Mouse (Mus musculus) liver, embryonic 13.5 days (tissue): ENCODE measurements around the gene Galnt6. TPM values are rescaled to one million over a fixed set of nuclear protein-coding genes. Genes with fewer than 3 reads are reported as not detected.
A peak's percentile ranks its signal among the peaks of the same experiment; 100 is the strongest.

Experiments used
- ATAC-seq: fragments of 200-750 bp; cut with Nextera tagmentation; 2 replicates; pipeline ENCODE4 v1.8.0; 2017; ENCODE audit warnings: low read depth, mild to moderate bottlenecking, moderate number of reproducible peaks, moderate library complexity
- DNase-seq: peaks from one replicate; pipeline ENCODE4 v3.0.0; 2022
- H3K27ac ChIP-seq: fragments of 300-500 bp; sonication (generic); 2 replicates; pipeline ENCODE4 v1.5.1; 2015; ENCODE audit warnings: moderate library complexity, mild to moderate bottlenecking, inconsistent platforms
- H3K27me3 ChIP-seq: fragments of 300-500 bp; sonication (generic); 2 replicates; pipeline ENCODE4 v1.6.1; 2015; ENCODE audit warnings: mild to moderate bottlenecking, inconsistent platforms
- H3K36me3 ChIP-seq: fragments of 300-500 bp; sonication (generic); 2 replicates; pipeline ENCODE4 v1.6.1; 2015; ENCODE audit warnings: mild to moderate bottlenecking, inconsistent platforms
- H3K4me1 ChIP-seq: fragments of 300-500 bp; sonication (generic); replicated peaks from 2 replicates; pipeline ENCODE4 v1.6.1; 2015; ENCODE audit warnings: inconsistent platforms
- H3K4me2 ChIP-seq: fragments of 300-500 bp; sonication (generic); 2 replicates; pipeline ENCODE4 v1.6.1; 2015; ENCODE audit warnings: inconsistent platforms, mild to moderate bottlenecking, moderate library complexity
- H3K4me3 ChIP-seq: fragments of 300-500 bp; sonication (generic); replicated peaks from 2 replicates; pipeline ENCODE4 v1.5.1; 2015; ENCODE audit warnings: mild to moderate bottlenecking, inconsistent platforms
- H3K9ac ChIP-seq: fragments of 300-500 bp; sonication (generic); 2 replicates; pipeline ENCODE4 v1.6.1; 2015; ENCODE audit warnings: mild to moderate bottlenecking, inconsistent platforms
- H3K9me3 ChIP-seq: fragments of 300-500 bp; sonication (generic); replicated peaks from 2 replicates; pipeline ENCODE4 v1.6.1; 2016; ENCODE audit warnings: inconsistent platforms
- WGBS: fragments of 180-500 bp; shearing (Covaris S2); methylation state at CpG from one replicate; pipeline ENCODE4 v1.1.7; 2015; ENCODE audit not compliant: insufficient replicate concordance; 5-methylcytosine and 5-hydroxymethylcytosine counted together
- polyA plus RNA-seq: library from polyadenylated mRNA; unstranded; fragments of >200 nt; fragmentation: Nextera tagmentation; extraction: Ambion mirVana; gene quantifications from 2 replicates; pipeline ENCODE4 v1.2.1, GENCODE M21; 2015

Gene Galnt6
- polyA plus RNA-seq, 1 experiment from 2014 or later, result 1.1 TPM

GRCm38 (mm10) chr15:100764163-100764951 is 35.2 kb upstream of the Galnt6 start:
- Histone ChIP-seq H3K4me1 (peaks cover 16% of the 10 kb centered on the region), H3K36me3 (no peaks in the 10 kb centered on the region), H3K4me3 (no peak overlapping the region), H3K27me3 (peaks cover 87% of the 10 kb centered on the region), H3K9ac (no peak overlapping the region), H3K27ac (no peak overlapping the region), H3K9me3 (no peaks in the 10 kb centered on the region), H3K4me2 (no peak overlapping the region)
- WGBS, result 56% methylated on average over 16 of the region's 16 CpGs
- ATAC-seq (no peak), DNase-seq (no peak)

GRCm38 (mm10) chr15:100762649-100763048 is 33.5 kb upstream of the Galnt6 start:
- peaks cover 88% of the 10 kb centered on the region for H3K27me3 ChIP-seq
- H3K4me3 ChIP-seq, result no peak overlapping the region
- WGBS, result 50% methylated on average over 8 of the region's 8 CpGs
- no peak overlapping the region for H3K4me2 ChIP-seq
- ATAC-seq (no peak), DNase-seq (no peak)
- H3K4me1 ChIP-seq, result peaks cover 23% of the 10 kb centered on the region
- H3K27ac ChIP-seq, result no peak overlapping the region
- no peaks in the 10 kb centered on the region for H3K36me3 ChIP-seq
- no peaks in the 10 kb centered on the region for H3K9me3 ChIP-seq
- H3K9ac ChIP-seq, result no peak overlapping the region

- H3K4me2 ChIP-seq, result peak within 1 kb of the TSS; percentile 85
- peak within 1 kb of the TSS; percentile 43; the same call in 1 of the 2 replicates for H3K9ac ChIP-seq
- H3K9me3 ChIP-seq, result no peaks in the 10 kb centered on the region
- H3K4me3 ChIP-seq, result peak within 1 kb of the TSS; percentile 61
- DNase-seq (peak; percentile 61), ATAC-seq (peak; percentile 84)
- no peak within 1 kb of the TSS for H3K27ac ChIP-seq
- peaks cover 29% of the 10 kb centered on the region for H3K4me1 ChIP-seq
- peaks cover 82% of the 10 kb centered on the region for H3K27me3 ChIP-seq
- H3K36me3 ChIP-seq, result no peaks in the 10 kb centered on the region
- WGBS, result 1% methylated on average over 64 of the region's 64 CpGs
These were observed 32.4 kb upstream of the Galnt6 start, which contains the start of gene Slc4a8 for GRCm38 (mm10) chr15:100761419-100762185. Gene Slc4a8, plus strand, starts transcription at chr15:100761747.

- H3K27ac ChIP-seq, result no peak overlapping the region
- H3K36me3 ChIP-seq, result no peaks in the 10 kb centered on the region
- H3K4me2 ChIP-seq, result peak overlapping the region; percentile 85
- 28% methylated on average over 9 of the region's 9 CpGs for WGBS
- no peaks in the 10 kb centered on the region for H3K9me3 ChIP-seq
- peaks cover 76% of the 10 kb centered on the region for H3K27me3 ChIP-seq
- H3K4me3 ChIP-seq, result peak overlapping the region; percentile 61
- peaks cover 29% of the 10 kb centered on the region for H3K4me1 ChIP-seq
- ATAC-seq (no peak), DNase-seq (no peak)
- no peak overlapping the region for H3K9ac ChIP-seq
These were observed 31.9 kb upstream of the Galnt6 start for GRCm38 (mm10) chr15:100761036-100761418.

- Histone ChIP-seq H3K36me3 (no peaks in the 10 kb centered on the region), H3K9ac (no peak overlapping the region), H3K4me2 (no peak overlapping the region), H3K4me3 (no peak overlapping the region), H3K27me3 (peaks cover 68% of the 10 kb centered on the region), H3K9me3 (no peaks in the 10 kb centered on the region), H3K27ac (no peak overlapping the region), H3K4me1 (peaks cover 34% of the 10 kb centered on the region)
- 73% methylated on average over 10 of the region's 10 CpGs for WGBS
- DNase-seq, result no peak
- no peak for ATAC-seq
These were observed 30.1 kb upstream of the Galnt6 start for GRCm38 (mm10) chr15:100759286-100759685.

GRCm38 (mm10) chr15:100757527-100757978 is 28.4 kb upstream of the Galnt6 start:
- WGBS, result 3% methylated on average over 7 of the region's 7 CpGs
- Histone ChIP-seq H3K9me3 (no peaks in the 10 kb centered on the region), H3K36me3 (no peaks in the 10 kb centered on the region), H3K27ac (no peak overlapping the region), H3K4me2 (0 out of 2 replicates have a peak overlapping the region, but pooled peaks have one; percentile 16), H3K27me3 (peaks cover 62% of the 10 kb centered on the region), H3K9ac (no peak overlapping the region), H3K4me3 (no peak overlapping the region), H3K4me1 (peaks cover 34% of the 10 kb centered on the region)
- DNase-seq (peak; percentile 56), ATAC-seq (no peak)

GRCm38 (mm10) chr15:100755881-100756624 is 26.9 kb upstream of the Galnt6 start:
- Histone ChIP-seq H3K4me2 (no peak overlapping the region), H3K9me3 (no peaks in the 10 kb centered on the region), H3K36me3 (no peaks in the 10 kb centered on the region), H3K4me3 (no peak overlapping the region), H3K27ac (no peak overlapping the region), H3K9ac (no peak overlapping the region), H3K27me3 (peaks cover 48% of the 10 kb centered on the region), H3K4me1 (peaks cover 21% of the 10 kb centered on the region)
- DNase-seq (no peak), ATAC-seq (no peak)
- 68% methylated on average over 3 of the region's 3 CpGs for WGBS

- peaks cover 20% of the 10 kb centered on the region for H3K4me1 ChIP-seq
- DNase-seq (no peak), ATAC-seq (no peak)
- no peak overlapping the region for H3K9ac ChIP-seq
- H3K27me3 ChIP-seq, result peaks cover 42% of the 10 kb centered on the region
- 48% methylated on average over 6 of the region's 8 CpGs for WGBS
- H3K27ac ChIP-seq, result no peak overlapping the region
- H3K9me3 ChIP-seq, result no peaks in the 10 kb centered on the region
- H3K4me3 ChIP-seq, result no peak overlapping the region
- no peaks in the 10 kb centered on the region for H3K36me3 ChIP-seq
- H3K4me2 ChIP-seq, result no peak overlapping the region
These were observed 26.3 kb upstream of the Galnt6 start for GRCm38 (mm10) chr15:100755498-100755859.

GRCm38 (mm10) chr15:100754805-100755497 is 25.8 kb upstream of the Galnt6 start:
- DNase-seq (no peak), ATAC-seq (no peak)
- Histone ChIP-seq H3K9me3 (no peaks in the 10 kb centered on the region), H3K27ac (no peak overlapping the region), H3K36me3 (no peaks in the 10 kb centered on the region), H3K4me3 (no peak overlapping the region), H3K4me2 (no peak overlapping the region), H3K27me3 (peaks cover 37% of the 10 kb centered on the region), H3K4me1 (peaks cover 26% of the 10 kb centered on the region), H3K9ac (no peak overlapping the region)
- 5% methylated on average over 11 of the region's 11 CpGs for WGBS

- Histone ChIP-seq H3K36me3 (no peaks in the 10 kb centered on the region), H3K9me3 (no peaks in the 10 kb centered on the region), H3K4me2 (no peak overlapping the region), H3K4me1 (peaks cover 35% of the 10 kb centered on the region), H3K27me3 (peaks cover 28% of the 10 kb centered on the region), H3K4me3 (no peak overlapping the region), H3K9ac (no peak overlapping the region), H3K27ac (no peak overlapping the region)
- DNase-seq, result no peak
- ATAC-seq, result no peak
- 38% methylated on average over 7 of the region's 7 CpGs for WGBS
These were observed 24.9 kb upstream of the Galnt6 start for GRCm38 (mm10) chr15:100754041-100754440.
